Mouse (Mus musculus) right cerebral cortex, postnatal 25 days (tissue): Measurements from ENCODE around the gene Prdm13.

ENCODE experiments used
- DNase-seq: peaks from one replicate; pipeline ENCODE4 v3.0.0; 2022

The Prdm13 gene

DNA sequence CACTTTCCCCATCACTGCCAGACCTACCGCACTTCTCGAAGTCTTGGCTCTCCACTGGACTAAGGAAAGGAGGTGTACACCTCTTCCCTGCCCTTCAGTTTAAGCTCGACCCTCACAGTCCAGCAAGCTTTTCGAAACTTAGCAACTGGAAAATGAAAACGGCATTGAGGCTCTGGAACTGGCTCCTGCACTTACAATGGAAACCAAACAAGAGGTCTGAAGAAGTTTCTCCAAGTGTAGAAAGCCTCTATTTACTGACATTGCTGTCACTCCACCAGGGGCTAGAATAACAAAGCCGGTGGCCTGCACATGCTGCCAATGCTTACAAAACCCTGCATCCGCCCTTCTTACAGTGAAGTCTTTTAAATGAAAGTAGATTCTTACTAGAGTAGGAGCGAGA, 11.1 kb downstream of the Prdm13 start:
- no peak for DNase-seq

DNA sequence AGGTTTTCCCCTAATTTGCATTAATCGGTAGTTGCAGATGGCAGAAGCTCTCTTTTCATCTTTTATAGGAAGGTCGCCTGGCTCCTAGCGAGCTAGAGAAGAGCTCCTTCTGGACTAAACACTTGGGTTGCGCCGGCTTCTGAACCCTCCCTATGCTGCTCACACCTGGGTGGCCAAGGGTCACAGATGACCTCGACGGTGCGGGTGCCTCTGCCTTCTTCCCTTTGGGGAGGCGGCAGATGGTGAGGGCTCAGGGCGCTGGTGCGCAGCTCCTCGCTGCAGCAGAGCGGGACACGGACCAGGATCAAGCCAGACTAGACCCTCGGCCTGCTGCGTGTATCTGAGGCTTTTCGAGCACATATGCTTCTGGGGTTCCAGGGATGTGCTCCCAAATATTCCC, 11.7 kb downstream of the Prdm13 start:
- no peak for DNase-seq

DNA sequence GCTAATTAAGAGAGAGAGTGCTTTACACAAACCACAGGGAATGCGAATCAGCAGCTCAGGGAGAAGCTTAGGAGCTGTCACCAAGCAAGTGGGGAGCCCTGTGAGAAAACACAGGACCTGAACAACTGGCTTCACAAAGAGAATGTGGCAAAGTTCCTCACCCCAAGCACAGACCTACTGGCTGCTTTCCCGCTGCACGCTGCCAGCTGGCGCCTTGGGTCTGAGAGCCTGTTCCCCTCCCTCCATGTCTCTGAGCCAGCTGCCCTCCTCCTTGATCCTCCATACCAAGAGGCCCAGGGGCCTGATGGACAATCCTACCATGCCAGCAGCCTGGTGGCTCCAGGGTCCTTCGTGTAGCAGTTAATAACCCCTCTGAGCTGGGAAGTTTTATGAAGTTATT, 19.8 kb downstream of the Prdm13 start:
- DNase-seq: no peak

DNA sequence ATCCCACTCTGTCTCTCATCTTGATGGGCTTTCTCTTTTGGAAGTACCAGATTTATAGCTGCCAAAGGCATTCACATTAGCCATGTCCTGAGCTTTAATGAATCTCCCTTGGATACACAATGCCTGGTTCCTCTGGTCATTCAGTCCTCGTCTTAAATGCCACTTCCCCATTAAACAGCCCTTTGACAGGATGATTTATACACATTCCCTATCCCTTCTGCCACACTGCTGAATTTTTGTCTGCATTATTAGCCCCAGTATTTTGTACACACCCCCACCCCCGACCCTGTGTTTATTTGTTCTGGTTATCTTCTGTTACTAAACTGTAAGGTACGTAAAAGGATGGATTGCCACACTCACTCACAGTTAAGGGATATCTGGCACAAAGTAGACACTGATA, 27.6 kb downstream of the Prdm13 start:
- DNase-seq: no peak

DNA sequence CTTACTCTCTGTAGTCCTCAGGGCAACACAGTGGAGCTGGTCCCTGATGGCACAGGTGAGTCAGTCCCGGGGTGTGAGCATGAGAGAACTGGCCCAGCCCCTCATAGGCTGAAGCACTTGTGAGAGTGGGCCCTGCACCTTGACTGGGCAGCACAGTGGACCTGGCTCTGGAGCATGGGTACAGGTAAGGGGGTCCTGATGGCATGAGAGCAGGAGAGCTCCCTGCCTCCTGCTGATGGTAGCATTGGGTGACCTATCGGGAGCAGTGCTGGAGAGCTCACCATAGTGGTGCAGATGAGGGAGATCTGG, 56.5 kb downstream of the Prdm13 start:
- DNase-seq: no peak

DNA sequence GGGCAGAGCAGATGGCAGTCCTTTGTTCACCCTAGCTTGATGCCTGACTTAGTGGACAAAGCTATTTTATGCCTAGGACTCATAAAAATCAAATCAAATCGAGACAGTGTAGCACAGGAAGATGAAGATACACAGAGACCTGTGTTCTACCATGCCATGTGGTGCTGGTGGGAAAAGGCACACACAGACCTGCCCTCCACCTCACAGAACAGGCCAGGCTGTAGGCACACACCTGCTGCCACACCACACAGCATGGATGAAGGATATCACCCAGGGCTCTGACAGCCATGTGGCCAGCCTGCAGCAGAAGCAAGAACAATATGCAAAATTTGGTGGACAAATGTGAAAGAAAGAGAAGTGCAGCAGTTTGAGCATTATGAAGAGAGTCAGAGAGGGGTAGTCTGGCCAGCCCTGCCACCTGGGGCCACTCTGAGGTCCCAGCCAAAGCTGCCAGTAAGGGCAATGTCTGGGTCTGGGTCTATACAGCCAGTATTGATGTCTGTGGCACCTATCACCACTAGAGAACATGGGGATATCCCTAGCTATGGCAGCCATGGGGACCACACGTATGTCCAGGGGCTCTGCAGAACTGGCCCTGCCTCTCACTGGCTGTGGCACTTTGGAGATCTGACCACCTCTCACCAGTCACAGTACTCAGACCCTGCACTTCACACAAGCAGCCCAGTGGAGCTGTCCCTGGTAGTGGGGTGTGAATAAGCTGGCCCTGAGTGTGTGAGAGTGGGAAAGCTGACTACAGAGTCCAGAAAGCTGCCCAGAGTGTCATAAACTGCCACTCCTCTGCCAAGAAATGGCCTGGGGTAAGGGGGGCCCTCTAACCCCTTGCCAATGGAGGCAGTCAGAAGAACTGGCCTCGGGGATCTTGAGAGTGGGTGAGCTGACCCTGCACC, 57.1 kb downstream of the Prdm13 start:
- no peak for DNase-seq
